ENCODE assay signal across 19 mouse cellular contexts in genomic region chr7:128363806-128364205, GRCm38 (mm10). TPM values are rescaled to one million over a fixed set of nuclear protein-coding genes. Genes with fewer than 3 reads are reported as not detected.
DNase-seq lines count a peak whose midpoint lies in the region; ATAC-seq and TF ChIP-seq lines count a peak whose summit lies in the region.
"Had no signal": no experiment of that assay in that cellular context is flagged by ENCODE, and none has a peak within 500 bp of the region (broad histone marks: within the 10 kb centered on the region; RNA-seq: fewer than 3 reads in every experiment).

No protein-coding gene starts in this region.

- peak; percentile 64 for DNase-seq in kidney, adult 2 months
- no peak for DNase-seq in kidney, postnatal 14 days
- DNase-seq in 3T3-L1 (ENCODE audit: low read depth, low spot score) (peak; percentile 74), adipocyte (ENCODE audit: low spot score) (peak; percentile 31)
- peak; percentile 49 for DNase-seq in lung, postnatal 10 days
- no peak for DNase-seq in cerebellum, postnatal 14 days
- no peak for DNase-seq in natural killer cell, adult 2 months (ENCODE audit: low spot score in 2 of 2)
- DNase-seq: adrenal gland, postnatal 25 days; cerebellum, adult 11 months; cerebellum, postnatal 36 days; heart, postnatal 36 days had no signal

- WGBS in kidney, adult 2 months: 63% methylated on average over 10 of the region's 10 CpGs

- ATAC-seq in megakaryocyte, adult 5-6 weeks (ENCODE audit: poor library complexity, severe bottlenecking): no peak
- ATAC-seq: forebrain, embryonic 13.5 days had no signal

- no peaks in the 10 kb centered on the region for H3K4me1 ChIP-seq in kidney, adult 2 months (ENCODE audit: control insufficient read depth, insufficient read depth, low read length)
- H3K4me1 ChIP-seq: forebrain, embryonic 13.5 days; limb, embryonic 15.5 days; liver, embryonic 15.5 days; midbrain, embryonic 12.5 days had no signal

- H3K4me3 ChIP-seq in kidney, adult 2 months (ENCODE audit: insufficient read depth, low read depth, low read length): no peak overlapping the region
- H3K4me3 ChIP-seq: forebrain, embryonic 13.5 days; heart, adult 2 months; limb, embryonic 15.5 days; liver, embryonic 15.5 days; midbrain, embryonic 12.5 days; neural tube, embryonic 15.5 days had no signal

- no peak for TF ChIP-seq CTCF in kidney, adult 2 months (conservative IDR thresholded peaks at IDR 0.05; ENCODE audit: insufficient read depth, insufficient read length, low read depth, low read length)

- H3K27me3 ChIP-seq in kidney, adult 2 months (replicated peaks; ENCODE audit: control insufficient read depth, insufficient read depth, low read length): no peaks in the 10 kb centered on the region
- H3K27me3 ChIP-seq: forebrain, embryonic 13.5 days; limb, embryonic 15.5 days; liver, embryonic 15.5 days; midbrain, embryonic 12.5 days; neural tube, embryonic 15.5 days had no signal

- no peak overlapping the region for H3K27ac ChIP-seq in kidney, adult 2 months (ENCODE audit: insufficient read depth, low read depth, low read length)
- H3K27ac ChIP-seq: forebrain, embryonic 13.5 days; heart, adult 2 months; hindbrain, embryonic 14.5 days; limb, embryonic 15.5 days; liver, embryonic 15.5 days; midbrain, embryonic 12.5 days; neural tube, embryonic 15.5 days had no signal

- H3K36me3 ChIP-seq in kidney, adult 2 months (ENCODE audit: control insufficient read depth, insufficient read depth, low read length): no peaks in the 10 kb centered on the region
- H3K36me3 ChIP-seq: limb, embryonic 15.5 days; liver, embryonic 15.5 days; midbrain, embryonic 12.5 days; neural tube, embryonic 15.5 days had no signal

- TF ChIP-seq POLR2A in kidney, adult 2 months (IDR thresholded peaks at IDR 0.05; ENCODE audit: low read depth, low read length): no peak

RNA-seq across cellular contexts. Expression of gene Rgs10, which starts 54.8 kb away (rescaled TPM):
- 2.3 and 5.1 TPM in 2 replicates for polyA plus RNA-seq in kidney, adult 2 months (2012; rRNA removed)
- total RNA-seq in megakaryocyte, adult 5-6 weeks (2015): 155 and 159 TPM in 2 replicates
- 158 and 165 TPM in 2 replicates for total RNA-seq in megakaryocyte, adult 5-6 weeks (2017)

Comparison
In these comparisons a context has a peak if more than half of its experiments do, and no peak if none do; other contexts are left out.
1. DNase-seq: peak in kidney, adult 2 months (single experiment), 3T3-L1 (single experiment), adipocyte (single experiment) and lung, postnatal 10 days (single experiment); none in kidney, postnatal 14 days (single experiment), cerebellum, postnatal 14 days (0 of 2) and natural killer cell, adult 2 months (0 of 2).